Mouse (Mus musculus): ENCODE measurements at regions not wholly inside any gene's neighbourhood (a gene's known extent, or its start where the extent isn't known, plus 50 kb on each side); places are given as distances from the start of the nearest gene placed in this dataset.

DNA sequence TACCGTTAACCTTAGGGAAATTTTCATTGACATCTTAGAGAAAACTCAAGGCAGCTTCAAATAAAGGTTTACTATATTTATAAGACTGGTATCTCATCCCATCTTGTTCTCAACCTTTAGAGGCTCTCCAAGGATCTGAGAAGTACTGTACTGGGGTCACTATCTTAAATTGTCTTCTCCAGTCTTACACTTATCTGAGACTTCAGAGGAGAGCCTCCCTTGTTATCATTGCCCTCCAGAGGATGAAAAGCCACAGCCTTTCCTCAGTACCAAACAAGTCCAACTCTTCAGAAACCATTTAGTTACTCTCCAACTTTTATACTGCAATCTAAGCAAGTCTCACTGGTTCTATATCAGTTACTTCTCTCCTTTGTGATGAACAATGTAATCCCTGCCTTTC lies 376.3 kb downstream of the Fbxo8 start:
- Histone ChIP-seq H3K9me3 (ENCODE audit: low read length) (no peaks in the 10 kb centered on the region), H3K4me3 (ENCODE audit: low read depth, low read length) (no peak overlapping the region), H3K9ac (no peak overlapping the region), H3K27ac (ENCODE audit: low read depth, low read length) (no peak overlapping the region), H3K4me2 (ENCODE audit: low read depth) (no peak overlapping the region), H3K27me3 (ENCODE audit: insufficient read depth, low read length) (no peaks in the 10 kb centered on the region), H3K4me1 (ENCODE audit: insufficient read depth) (no peaks in the 10 kb centered on the region), H3K36me3 (ENCODE audit: insufficient read depth) (no peaks in the 10 kb centered on the region)
- DNase-seq (no peak), ATAC-seq (no peak)
- WGBS: 95% methylated on average over 1 of the region's 1 CpGs
- no peak for TF ChIP-seq CTCF (IDR thresholded peaks at IDR 0.05; ENCODE audit: low read depth)

- Histone ChIP-seq H3K4me3 (ENCODE audit: low read depth, low read length) (no peak overlapping the region), H3K36me3 (ENCODE audit: insufficient read depth) (no peaks in the 10 kb centered on the region), H3K4me2 (ENCODE audit: low read depth) (no peak overlapping the region), H3K9me3 (ENCODE audit: low read length) (no peaks in the 10 kb centered on the region), H3K9ac (no peak overlapping the region), H3K27me3 (ENCODE audit: insufficient read depth, low read length) (no peaks in the 10 kb centered on the region), H3K4me1 (ENCODE audit: insufficient read depth) (no peaks in the 10 kb centered on the region), H3K27ac (ENCODE audit: low read depth, low read length) (no peak overlapping the region)
- ATAC-seq: no peak
- 37% methylated on average over 6 of the region's 6 CpGs for WGBS
- no peak for TF ChIP-seq CTCF (IDR thresholded peaks at IDR 0.05; ENCODE audit: low read depth)
- DNase-seq: no peak
Measured at GRCm38 (mm10) chr8:56929076-56929475, 378.2 kb downstream of the Fbxo8 start.

DNA sequence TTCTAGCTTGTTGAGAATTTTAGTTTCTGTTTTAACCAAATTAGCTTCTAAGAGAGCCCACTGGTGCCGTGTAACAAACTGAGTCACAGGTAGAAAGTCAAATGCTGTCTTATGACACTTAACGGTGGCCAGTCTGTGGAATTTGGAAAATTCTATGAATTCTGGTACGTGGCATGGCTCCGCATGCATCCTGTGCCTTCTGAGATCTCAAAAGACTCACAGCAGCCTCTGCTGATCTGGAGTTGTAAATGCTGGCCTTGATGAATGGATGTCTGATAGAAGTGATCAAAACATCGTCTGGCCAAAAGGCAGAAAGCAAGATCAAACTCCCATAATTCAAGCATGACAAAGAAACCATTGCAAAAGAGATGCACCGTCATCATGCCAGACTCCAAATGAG lies 381.5 kb downstream of the Fbxo8 start:
- H3K9ac ChIP-seq: no peak overlapping the region
- H3K27me3 ChIP-seq (ENCODE audit: insufficient read depth, low read length): no peaks in the 10 kb centered on the region
- H3K9me3 ChIP-seq (ENCODE audit: low read length): no peaks in the 10 kb centered on the region
- no peak overlapping the region for H3K4me3 ChIP-seq (ENCODE audit: low read depth, low read length)
- no peak overlapping the region for H3K27ac ChIP-seq (ENCODE audit: low read depth, low read length)
- H3K4me2 ChIP-seq (ENCODE audit: low read depth): no peak overlapping the region
- ATAC-seq (no peak), DNase-seq (no peak)
- H3K4me1 ChIP-seq (ENCODE audit: insufficient read depth): no peaks in the 10 kb centered on the region
- H3K36me3 ChIP-seq (ENCODE audit: insufficient read depth): no peaks in the 10 kb centered on the region
- 68% methylated on average over 6 of the region's 6 CpGs for WGBS
- no peak for TF ChIP-seq CTCF (IDR thresholded peaks at IDR 0.05; ENCODE audit: low read depth)

DNA sequence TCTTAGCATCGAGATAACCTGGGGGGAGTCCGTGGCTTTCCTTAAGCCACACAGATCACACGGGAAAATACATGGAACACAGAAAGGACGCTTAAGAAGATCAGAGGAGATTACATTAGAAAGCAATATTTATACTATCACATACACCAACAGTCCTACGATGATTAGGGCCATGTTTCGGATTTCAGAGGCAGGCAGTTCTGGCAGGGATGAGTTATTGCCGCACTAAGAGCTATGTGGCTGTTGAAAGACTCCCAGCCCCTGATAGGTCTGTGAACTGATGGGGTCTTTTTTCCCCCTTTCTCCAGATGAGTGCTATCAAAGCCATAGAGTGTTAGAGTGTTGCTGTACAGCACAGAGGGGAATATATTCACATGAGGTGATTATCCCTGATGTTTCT lies 358.6 kb upstream of the Hand2 start:
- Histone ChIP-seq H3K27ac (ENCODE audit: low read depth, low read length) (no peak overlapping the region), H3K4me3 (ENCODE audit: low read depth, low read length) (no peak overlapping the region), H3K9ac (no peak overlapping the region), H3K4me1 (ENCODE audit: insufficient read depth) (no peaks in the 10 kb centered on the region), H3K4me2 (ENCODE audit: low read depth) (no peak overlapping the region), H3K36me3 (ENCODE audit: insufficient read depth) (no peaks in the 10 kb centered on the region), H3K27me3 (ENCODE audit: insufficient read depth, low read length) (no peaks in the 10 kb centered on the region), H3K9me3 (ENCODE audit: low read length) (no peaks in the 10 kb centered on the region)
- 78% methylated on average over 7 of the region's 7 CpGs for WGBS
- ATAC-seq: no peak
- DNase-seq: no peak
- TF ChIP-seq CTCF (IDR thresholded peaks at IDR 0.05; ENCODE audit: low read depth): no peak

DNA sequence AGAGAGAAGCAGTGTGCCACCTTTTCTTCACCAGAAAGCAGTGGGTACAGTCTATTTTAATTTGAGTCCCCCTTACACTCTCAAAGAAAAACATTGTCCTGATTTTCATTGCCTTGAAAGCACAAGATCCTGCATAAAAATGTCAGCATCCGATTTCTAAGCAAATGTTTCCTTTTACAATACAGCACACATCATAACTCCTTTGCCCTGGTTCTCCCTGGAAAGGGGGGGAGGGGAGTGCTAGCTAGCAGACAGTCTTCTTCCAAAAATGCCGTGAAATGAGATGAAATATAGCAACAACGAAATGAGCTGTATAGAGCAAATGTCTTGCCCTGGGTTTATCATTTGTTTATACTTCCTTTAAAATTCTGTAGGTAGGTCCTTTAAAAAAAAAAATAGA lies 350.5 kb upstream of the Hand2 start:
- Histone ChIP-seq H3K4me3 (ENCODE audit: low read depth, low read length) (no peak overlapping the region), H3K36me3 (ENCODE audit: insufficient read depth) (no peaks in the 10 kb centered on the region), H3K4me2 (ENCODE audit: low read depth) (no peak overlapping the region), H3K9me3 (ENCODE audit: low read length) (no peaks in the 10 kb centered on the region), H3K9ac (no peak overlapping the region), H3K27me3 (ENCODE audit: insufficient read depth, low read length) (no peaks in the 10 kb centered on the region), H3K4me1 (ENCODE audit: insufficient read depth) (no peaks in the 10 kb centered on the region), H3K27ac (ENCODE audit: low read depth, low read length) (no peak overlapping the region)
- WGBS: 72% methylated on average over 3 of the region's 3 CpGs
- no peak for TF ChIP-seq CTCF (IDR thresholded peaks at IDR 0.05; ENCODE audit: low read depth)
- no peak for DNase-seq
- ATAC-seq: no peak

- H3K4me2 ChIP-seq (ENCODE audit: low read depth): no peak overlapping the region
- DNase-seq (no peak), ATAC-seq (no peak)
- H3K27ac ChIP-seq (ENCODE audit: low read depth, low read length): no peak overlapping the region
- no peak overlapping the region for H3K9ac ChIP-seq
- no peaks in the 10 kb centered on the region for H3K36me3 ChIP-seq (ENCODE audit: insufficient read depth)
- 64% methylated on average over 2 of the region's 2 CpGs for WGBS
- no peak for TF ChIP-seq CTCF (IDR thresholded peaks at IDR 0.05; ENCODE audit: low read depth)
- no peaks in the 10 kb centered on the region for H3K27me3 ChIP-seq (ENCODE audit: insufficient read depth, low read length)
- no peak overlapping the region for H3K4me3 ChIP-seq (ENCODE audit: low read depth, low read length)
- H3K9me3 ChIP-seq (ENCODE audit: low read length): no peaks in the 10 kb centered on the region
- H3K4me1 ChIP-seq (ENCODE audit: insufficient read depth): no peaks in the 10 kb centered on the region
Measured at GRCm38 (mm10) chr8:56978994-56979393, 341.8 kb upstream of the Hand2 start.

DNA sequence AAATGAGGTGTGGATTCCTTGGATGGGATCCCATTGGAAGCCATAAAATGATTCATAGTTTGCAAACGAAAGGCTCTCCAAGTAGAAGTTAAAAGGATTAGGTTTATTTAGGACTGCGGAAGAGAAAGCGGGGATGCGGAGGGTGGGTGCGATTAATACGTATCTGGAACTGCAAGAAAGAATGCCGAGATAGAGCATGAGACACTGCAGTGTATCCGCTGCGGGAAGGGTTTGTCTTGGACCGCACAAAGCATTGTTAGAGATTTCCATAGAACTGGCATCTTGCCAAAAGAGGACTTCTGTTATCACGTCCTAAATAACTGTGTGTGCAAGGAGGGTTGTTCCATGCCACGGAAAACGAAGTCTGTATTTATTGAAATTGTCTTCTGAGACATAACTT lies 341.4 kb upstream of the Hand2 start:
- Histone ChIP-seq H3K9me3 (ENCODE audit: low read length) (no peaks in the 10 kb centered on the region), H3K27me3 (ENCODE audit: insufficient read depth, low read length) (no peaks in the 10 kb centered on the region), H3K36me3 (ENCODE audit: insufficient read depth) (no peaks in the 10 kb centered on the region), H3K9ac (no peak overlapping the region), H3K4me1 (ENCODE audit: insufficient read depth) (no peaks in the 10 kb centered on the region), H3K4me2 (ENCODE audit: low read depth) (no peak overlapping the region), H3K27ac (ENCODE audit: low read depth, low read length) (no peak overlapping the region), H3K4me3 (ENCODE audit: low read depth, low read length) (no peak overlapping the region)
- no peak for TF ChIP-seq CTCF (IDR thresholded peaks at IDR 0.05; ENCODE audit: low read depth)
- DNase-seq (no peak), ATAC-seq (no peak)
- WGBS: 76% methylated on average over 13 of the region's 13 CpGs
